Mouse (Mus musculus) liver, postnatal 0 days (tissue): Measurements from ENCODE around the gene Epb41. TPM values are rescaled to one million over a fixed set of nuclear protein-coding genes. Genes with fewer than 3 reads are reported as not detected.

ENCODE experiments used
- ATAC-seq: fragments of 200-750 bp; cut with Nextera tagmentation; 2 replicates; pipeline ENCODE4 v1.8.0; 2017; ENCODE audit warnings: mild to moderate bottlenecking, moderate library complexity
- DNase-seq: peaks from one replicate; pipeline ENCODE4 v3.0.0-alpha.2; 2016
- H3K27ac ChIP-seq: fragments of 300-500 bp; sonication (generic); 2 replicates; pipeline ENCODE4 v1.5.1; 2014; ENCODE audit warnings: antibody characterized with exemption, moderate library complexity, mild to moderate bottlenecking, low read depth
- H3K27me3 ChIP-seq: fragments of 300-500 bp; sonication (generic); 2 replicates; pipeline ENCODE4 v1.6.1; 2014; ENCODE audit warnings: low read length, control low read depth, mixed read lengths; ENCODE audit not compliant: insufficient read depth
- H3K36me3 ChIP-seq: fragments of 300-500 bp; sonication (generic); replicated peaks from 2 replicates; pipeline ENCODE4 v1.6.1; 2014; ENCODE audit warnings: mild to moderate bottlenecking, control low read depth, low read length, moderate library complexity, mixed read lengths; ENCODE audit not compliant: insufficient read depth
- H3K4me1 ChIP-seq: fragments of 300-500 bp; sonication (generic); 2 replicates; pipeline ENCODE4 v1.6.1; 2014; ENCODE audit warnings: antibody characterized with exemption, mild to moderate bottlenecking, control low read depth; ENCODE audit not compliant: insufficient read depth
- H3K4me2 ChIP-seq: fragments of 300-500 bp; sonication (generic); 2 replicates; pipeline ENCODE4 v1.6.1; 2014; ENCODE audit warnings: low read depth, mild to moderate bottlenecking, low read length, moderate library complexity, mixed read lengths
- H3K4me3 ChIP-seq: fragments of 300-500 bp; sonication (generic); 2 replicates; pipeline ENCODE4 v1.5.1; 2014; ENCODE audit warnings: low read depth, low read length
- H3K9ac ChIP-seq: fragments of 300-500 bp; sonication (generic); replicated peaks from 2 replicates; pipeline ENCODE4 v1.6.1; 2014; ENCODE audit warnings: mild to moderate bottlenecking, moderate library complexity
- H3K9me3 ChIP-seq: fragments of 300-500 bp; sonication (generic); 2 replicates; pipeline ENCODE4 v1.6.1; 2016; ENCODE audit warnings: mild to moderate bottlenecking, control low read depth, low read length, mixed read lengths
- CTCF ChIP-seq: sonication (generic); IDR thresholded peaks from 2 replicates; pipeline ENCODE4 v1.5.1; 2016; ENCODE audit warnings: antibody characterized with exemption, low read depth
- EP300 ChIP-seq: IDR thresholded peaks from 2 replicates; pipeline ENCODE4 v1.6.1; 2016; ENCODE audit warnings: antibody characterized with exemption, low read depth, mild to moderate bottlenecking
- WGBS: fragments of 180-500 bp; shearing (Covaris S2); extraction: QIAGEN DNeasy Blood & Tissue Kit; methylation state at CpG from one replicate; pipeline ENCODE4 v1.1.7; 2014; ENCODE audit not compliant: insufficient replicate concordance; 5-methylcytosine and 5-hydroxymethylcytosine counted together
- polyA plus RNA-seq: library from polyadenylated mRNA; unstranded; fragments of >200 nt; fragmentation: Nextera tagmentation; extraction: Ambion mirVana; gene quantifications from 2 replicates; pipeline ENCODE4 v1.2.1, GENCODE M21; 2015

The Epb41 gene
- polyA plus RNA-seq = 65.7 and 75.1 TPM in 2 replicates

- DNase-seq (peak; percentile 100), ATAC-seq (peak; percentile 82)
- TF ChIP-seq CTCF = peak; percentile 22; the same call in 1 of the 2 replicates
- peak; percentile 77 for TF ChIP-seq EP300
- Histone ChIP-seq H3K27ac (peak within 1 kb of the TSS; percentile 100), H3K4me1 (peaks cover 61% of the 10 kb centered on the region), H3K4me2 (peak within 1 kb of the TSS; percentile 85), H3K36me3 (peaks cover 20% of the 10 kb centered on the region), H3K4me3 (peak within 1 kb of the TSS; percentile 95), H3K9me3 (no peaks in the 10 kb centered on the region), H3K27me3 (no peaks in the 10 kb centered on the region), H3K9ac (peak within 1 kb of the TSS; percentile 97)
- WGBS = 1% methylated on average over 47 of the region's 47 CpGs
Observed at GRCm38 (mm10) chr4:132074933-132075769, at the start of gene Epb41. Gene Epb41 (minus strand): TSS chr4:132075321.

DNA sequence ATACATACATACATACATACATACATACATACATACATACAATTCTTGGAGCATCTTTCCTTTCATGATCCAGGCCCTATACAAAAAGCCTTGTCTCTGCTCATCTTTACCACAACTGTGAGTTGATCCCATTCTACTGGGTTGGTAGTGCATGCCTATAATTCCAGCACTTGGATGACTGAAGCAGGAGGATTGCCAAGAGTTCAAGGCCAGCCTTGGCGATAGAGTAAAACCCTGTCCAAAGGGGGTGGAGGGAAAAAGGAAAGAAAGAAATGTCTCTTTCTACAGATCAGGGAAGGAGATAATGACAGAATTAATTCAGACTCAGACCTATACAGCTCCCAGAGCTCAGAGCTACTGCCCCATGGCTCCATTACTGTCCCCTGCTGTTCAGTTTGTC is 48.0 kb upstream of the Epb41 start:
- no peak for ATAC-seq
- Histone ChIP-seq H3K9me3 (no peaks in the 10 kb centered on the region), H3K27me3 (no peaks in the 10 kb centered on the region), H3K4me2 (no peak overlapping the region), H3K4me1 (no peaks in the 10 kb centered on the region), H3K4me3 (no peak overlapping the region), H3K36me3 (no peaks in the 10 kb centered on the region), H3K9ac (no peak overlapping the region), H3K27ac (no peak overlapping the region)
- WGBS = 57% methylated on average over 1 of the region's 1 CpGs
- no peak for DNase-seq
- no peak for TF ChIP-seq EP300
- TF ChIP-seq CTCF = no peak

GRCm38 (mm10) chr4:132121674-132122073 is 46.6 kb upstream of the Epb41 start:
- Histone ChIP-seq H3K4me3 (no peak overlapping the region), H3K9me3 (no peaks in the 10 kb centered on the region), H3K4me1 (no peaks in the 10 kb centered on the region), H3K27me3 (no peaks in the 10 kb centered on the region), H3K27ac (no peak overlapping the region), H3K36me3 (no peaks in the 10 kb centered on the region), H3K4me2 (no peak overlapping the region), H3K9ac (no peak overlapping the region)
- no peak for ATAC-seq
- no peak for DNase-seq
- 73% methylated on average over 5 of the region's 5 CpGs for WGBS
- TF ChIP-seq EP300 (no peak), CTCF (peak; percentile 50)

- Histone ChIP-seq H3K9me3 (no peaks in the 10 kb centered on the region), H3K4me1 (no peaks in the 10 kb centered on the region), H3K27me3 (no peaks in the 10 kb centered on the region), H3K27ac (no peak overlapping the region), H3K4me3 (no peak overlapping the region), H3K9ac (no peak overlapping the region), H3K36me3 (no peaks in the 10 kb centered on the region), H3K4me2 (no peak overlapping the region)
- DNase-seq (no peak), ATAC-seq (no peak)
- TF ChIP-seq CTCF = no peak
- TF ChIP-seq EP300 = no peak
- WGBS = 66% methylated on average over 9 of the region's 9 CpGs
Observed at GRCm38 (mm10) chr4:132119566-132119965, 44.4 kb upstream of the Epb41 start.

- TF ChIP-seq EP300 = no peak
- TF ChIP-seq CTCF = no peak
- H3K9me3 ChIP-seq = no peaks in the 10 kb centered on the region
- peaks cover 21% of the 10 kb centered on the region; the same call in 1 of the 2 replicates for H3K27me3 ChIP-seq
- H3K36me3 ChIP-seq = no peaks in the 10 kb centered on the region
- peaks cover 4% of the 10 kb centered on the region; the same call in 1 of the 2 replicates for H3K4me1 ChIP-seq
- ATAC-seq (no peak), DNase-seq (no peak)
- no peak overlapping the region for H3K9ac ChIP-seq
- 59% methylated on average over 4 of the region's 4 CpGs for WGBS
- no peak overlapping the region for H3K27ac ChIP-seq
- H3K4me3 ChIP-seq = no peak overlapping the region
- H3K4me2 ChIP-seq = no peak overlapping the region
Observed at GRCm38 (mm10) chr4:132116315-132116714, 41.2 kb upstream of the Epb41 start.

DNA sequence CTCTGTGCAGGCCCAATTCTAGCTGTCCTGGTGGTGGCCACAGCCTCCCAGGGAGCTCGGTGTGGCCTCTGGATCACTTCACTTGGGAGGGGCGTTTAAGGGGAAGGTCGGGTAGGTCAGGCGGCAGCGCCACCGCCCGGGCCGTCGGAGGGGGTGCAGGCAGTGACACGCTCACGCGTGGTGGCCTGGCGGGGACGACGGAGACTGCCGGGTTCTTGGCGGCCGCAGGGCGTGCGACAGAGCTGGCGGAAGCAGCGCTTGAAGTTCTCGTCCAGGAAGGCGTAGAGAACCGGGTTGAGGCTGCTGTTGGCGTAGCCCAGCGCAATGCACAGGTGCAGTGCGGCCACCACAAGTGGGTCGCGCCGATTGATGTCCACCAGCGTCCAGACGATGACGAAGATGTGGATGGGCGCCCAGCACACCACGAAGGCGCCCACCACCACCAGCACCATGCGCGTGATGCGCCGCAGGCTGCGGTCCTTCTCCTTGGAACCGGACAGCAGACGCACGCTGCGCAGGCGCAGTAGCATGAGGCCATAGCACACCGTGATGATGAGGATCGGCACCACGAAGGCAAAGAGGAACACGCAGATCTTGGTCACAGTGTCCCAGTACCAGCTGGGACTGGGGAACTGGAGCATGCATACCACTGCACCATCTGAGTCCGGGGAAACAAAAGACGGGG is 38.4 kb upstream of the Epb41 start:
- no peak for ATAC-seq
- WGBS = 32% methylated on average over 53 of the region's 53 CpGs
- Histone ChIP-seq H3K4me3 (peak overlapping the region; percentile 26; the same call in 1 of the 2 replicates), H3K27ac (no peak overlapping the region), H3K27me3 (peaks cover 24% of the 10 kb centered on the region; the same call in 1 of the 2 replicates), H3K4me1 (peaks cover 4% of the 10 kb centered on the region; the same call in 1 of the 2 replicates), H3K9ac (no peak overlapping the region), H3K9me3 (no peaks in the 10 kb centered on the region), H3K4me2 (peak overlapping the region; percentile 62), H3K36me3 (no peaks in the 10 kb centered on the region)
- TF ChIP-seq CTCF = no peak
- TF ChIP-seq EP300 = no peak
- peak; percentile 19 for DNase-seq
